Mouse (Mus musculus) brain, embryonic 14.5 days (tissue): ENCODE results near the gene BC030499.

Experiments
- CTCF ChIP-seq: fragments of 200-500 bp; IDR thresholded peaks from 2 replicates; pipeline ENCODE4 v1.5.1; 2012; ENCODE audit warnings: inconsistent platforms, mild to moderate bottlenecking, moderate library complexity, borderline replicate concordance; ENCODE audit not compliant: insufficient read depth, insufficient read length; ENCODE audit errors: extremely low read depth
- POLR2A ChIP-seq: fragments of 200-500 bp; IDR thresholded peaks from 2 replicates; pipeline ENCODE4 v1.6.1; 2012; ENCODE audit warnings: mild to moderate bottlenecking, inconsistent platforms, borderline replicate concordance; ENCODE audit not compliant: poor library complexity, insufficient read depth, insufficient read length, severe bottlenecking; ENCODE audit errors: extremely low read depth

- TF ChIP-seq CTCF (no peak), POLR2A (no peak)
Observed at GRCm38 (mm10) chr11:78290654-78291053, at the start of gene BC030499.
